Mouse (Mus musculus): ENCODE data around the gene Cox4i2.

- TF ChIP-seq CTCF (IDR thresholded peaks at IDR 0.05; ENCODE audit: extremely low read depth, insufficient read depth, low read length), result no peak
- TF ChIP-seq POLR2A (IDR thresholded peaks at IDR 0.05; ENCODE audit: extremely low read depth, insufficient read depth, low read length), result no peak
Measured at GRCm38 (mm10) chr2:152718076-152718475, 35.9 kb upstream of the Cox4i2 start.
